Mouse (Mus musculus) induced T-regulatory cell, adult 2 months (primary cell): Measurements from ENCODE around the gene Creb3l4.

Experiments
- DNase-seq: peaks from one replicate; pipeline ENCODE4 v3.0.0-alpha.2; 2012; ENCODE audit warnings: low read depth

Creb3l4 gene

GRCm38 (mm10) chr3:90231507-90232333 lies 11.6 kb downstream of the Creb3l4 start, which contains the start of gene Jtb:
TSS of gene Jtb (plus strand) at chr3:90231597.
- peak; percentile 95 for DNase-seq

- no peak for DNase-seq
Observed at GRCm38 (mm10) chr3:90231075-90231474, 12.2 kb downstream of the Creb3l4 start.

GRCm38 (mm10) chr3:90224331-90224730 lies 19.0 kb downstream of the Creb3l4 start:
- no peak for DNase-seq

GRCm38 (mm10) chr3:90222941-90223340 lies 20.4 kb downstream of the Creb3l4 start:
- no peak for DNase-seq

GRCm38 (mm10) chr3:90222455-90222854 lies 20.9 kb downstream of the Creb3l4 start:
- no peak for DNase-seq

- DNase-seq, result no peak
Observed at GRCm38 (mm10) chr3:90221123-90221522, 22.2 kb downstream of the Creb3l4 start.

- DNase-seq, result no peak
Observed at GRCm38 (mm10) chr3:90220531-90220951, 22.8 kb downstream of the Creb3l4 start.

- peak; percentile 83 for DNase-seq
Observed at GRCm38 (mm10) chr3:90220088-90220487, 23.2 kb downstream of the Creb3l4 start.

- peak; percentile 50 for DNase-seq
Observed at GRCm38 (mm10) chr3:90215825-90216380, 27.4 kb downstream of the Creb3l4 start.

- DNase-seq, result no peak
Observed at GRCm38 (mm10) chr3:90213956-90214684, 29.2 kb downstream of the Creb3l4 start.

- peak; percentile 97 for DNase-seq
Observed at GRCm38 (mm10) chr3:90213377-90213866, 29.9 kb downstream of the Creb3l4 start, which contains the start of the genes Rps27 and Rab13. TSS of gene Rps27 (minus strand) at chr3:90213651. TSS of gene Rab13 (plus strand) at chr3:90213695.

GRCm38 (mm10) chr3:90212723-90213122 lies 30.6 kb downstream of the Creb3l4 start:
- peak; percentile 34 for DNase-seq

GRCm38 (mm10) chr3:90211475-90212398 lies 31.6 kb downstream of the Creb3l4 start:
- DNase-seq, result peak; percentile 53

GRCm38 (mm10) chr3:90209908-90210566 lies 33.3 kb downstream of the Creb3l4 start:
- DNase-seq, result no peak

- DNase-seq, result no peak
Observed at GRCm38 (mm10) chr3:90208662-90209061, 34.6 kb downstream of the Creb3l4 start.

GRCm38 (mm10) chr3:90204582-90204981 lies 38.7 kb downstream of the Creb3l4 start:
- DNase-seq, result no peak

- DNase-seq, result no peak
Observed at GRCm38 (mm10) chr3:90203619-90204018, 39.7 kb downstream of the Creb3l4 start.

- DNase-seq, result no peak
Observed at GRCm38 (mm10) chr3:90202884-90203283, 40.4 kb downstream of the Creb3l4 start.

- DNase-seq, result no peak
Observed at GRCm38 (mm10) chr3:90197548-90197947, 45.8 kb downstream of the Creb3l4 start.

- DNase-seq, result no peak
Observed at GRCm38 (mm10) chr3:90195644-90196043, 47.7 kb downstream of the Creb3l4 start.

- DNase-seq, result no peak
Observed at GRCm38 (mm10) chr3:90194759-90195158, 48.6 kb downstream of the Creb3l4 start.
